Mouse (Mus musculus): ENCODE data around the gene Ano10.

The Ano10 gene

GRCm38 (mm10) chr9:122135095-122135884, 158.9 kb downstream of the Ano10 start:
- no peak for DNase-seq (ENCODE audit: low read depth, low spot score)
- Histone ChIP-seq H3K27me3 (ENCODE audit: control insufficient read depth, insufficient read depth, low read length, poor library complexity, severe bottlenecking) (no peaks in the 10 kb centered on the region), H3K36me3 (ENCODE audit: control insufficient read depth, insufficient read depth, low read length, poor library complexity, severe bottlenecking) (peaks cover 5% of the 10 kb centered on the region)

GRCm38 (mm10) chr9:122132145-122132544, 162.1 kb downstream of the Ano10 start:
- no peak for DNase-seq (ENCODE audit: low read depth, low spot score)

GRCm38 (mm10) chr9:122130666-122131065, 163.6 kb downstream of the Ano10 start:
- DNase-seq (ENCODE audit: low read depth, low spot score) = no peak
- no peaks in the 10 kb centered on the region for H3K27me3 ChIP-seq (ENCODE audit: control insufficient read depth, insufficient read depth, low read length, poor library complexity, severe bottlenecking)
- peaks cover 4% of the 10 kb centered on the region for H3K36me3 ChIP-seq (ENCODE audit: control insufficient read depth, insufficient read depth, low read length, poor library complexity, severe bottlenecking)

More at GRCm38 (mm10) chr9:122132145-122132544, 162.1 kb downstream of the Ano10 start:
- no peaks in the 10 kb centered on the region for H3K27me3 ChIP-seq (ENCODE audit: control insufficient read depth, insufficient read depth, low read length, poor library complexity, severe bottlenecking)
- H3K36me3 ChIP-seq (ENCODE audit: control insufficient read depth, insufficient read depth, low read length, poor library complexity, severe bottlenecking) = peaks cover 4% of the 10 kb centered on the region

GRCm38 (mm10) chr9:122128686-122129085, 165.5 kb downstream of the Ano10 start:
- Histone ChIP-seq H3K36me3 (ENCODE audit: control insufficient read depth, insufficient read depth, low read length, poor library complexity, severe bottlenecking) (peaks cover 3% of the 10 kb centered on the region), H3K27me3 (ENCODE audit: control insufficient read depth, insufficient read depth, low read length, poor library complexity, severe bottlenecking) (no peaks in the 10 kb centered on the region)
- DNase-seq (ENCODE audit: low read depth, low spot score) = peak; percentile 64

GRCm38 (mm10) chr9:122127271-122127785, 166.9 kb downstream of the Ano10 start:
- Histone ChIP-seq H3K36me3 (ENCODE audit: control insufficient read depth, insufficient read depth, low read length, poor library complexity, severe bottlenecking) (peaks cover 2% of the 10 kb centered on the region), H3K27me3 (ENCODE audit: control insufficient read depth, insufficient read depth, low read length, poor library complexity, severe bottlenecking) (no peaks in the 10 kb centered on the region)
- no peak for DNase-seq (ENCODE audit: low read depth, low spot score)

GRCm38 (mm10) chr9:122126790-122127189, 167.4 kb downstream of the Ano10 start:
- Histone ChIP-seq H3K27me3 (ENCODE audit: control insufficient read depth, insufficient read depth, low read length, poor library complexity, severe bottlenecking) (no peaks in the 10 kb centered on the region), H3K36me3 (ENCODE audit: control insufficient read depth, insufficient read depth, low read length, poor library complexity, severe bottlenecking) (no peaks in the 10 kb centered on the region)
- DNase-seq (ENCODE audit: low read depth, low spot score) = no peak
